Mouse (Mus musculus): Measurements from ENCODE around the gene Tmem254b.
"Not testable (repeated sequence)": the region's sequence is repeated elsewhere in the genome, so short reads cannot be mapped to it uniquely, and the experiment has no call there.

Tmem254b gene

DNA sequence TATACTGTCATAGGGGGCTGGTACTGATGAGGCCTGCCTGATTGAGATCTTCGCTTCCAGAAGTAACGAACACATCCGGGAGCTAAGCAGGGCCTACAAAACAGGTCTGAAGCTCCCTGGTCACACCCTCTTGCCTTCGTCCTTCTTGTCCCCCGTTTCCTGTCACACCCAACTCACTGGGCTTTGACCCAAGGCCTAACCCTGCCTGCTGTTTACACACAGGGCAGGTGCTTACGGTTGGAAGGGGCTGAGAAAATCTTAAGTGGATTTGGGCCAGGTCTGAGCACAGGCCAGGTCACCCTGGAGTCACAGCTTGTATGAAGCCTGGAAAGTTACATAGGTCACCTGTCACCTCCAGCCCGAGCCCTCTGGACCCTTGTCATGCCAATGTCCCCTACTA lies 50.8 kb downstream of the Tmem254b start:
- not testable (repeated sequence) for H3K27me3 ChIP-seq (ENCODE audit: insufficient read depth, low read length); H3K9me3 ChIP-seq (ENCODE audit: low read length); H3K4me1 ChIP-seq (replicated peaks; ENCODE audit: low read depth, low read length); H3K4me3 ChIP-seq (replicated peaks; ENCODE audit: low read length); H3K36me3 ChIP-seq (ENCODE audit: insufficient read depth, low read length)

All from E14TG2a.4 (cell line).